Mouse (Mus musculus): ENCODE data around the gene Gtf3c2. TPM values are rescaled to one million over a fixed set of nuclear protein-coding genes. Genes with fewer than 3 reads are reported as not detected.
"Not testable (repeated sequence)": the region's sequence is repeated elsewhere in the genome, so short reads cannot be mapped to it uniquely, and the experiment has no call there.

Gtf3c2 gene
- 10 to 100 TPM; 58.5 to 66.8 TPM for total RNA-seq (2021)

DNA sequence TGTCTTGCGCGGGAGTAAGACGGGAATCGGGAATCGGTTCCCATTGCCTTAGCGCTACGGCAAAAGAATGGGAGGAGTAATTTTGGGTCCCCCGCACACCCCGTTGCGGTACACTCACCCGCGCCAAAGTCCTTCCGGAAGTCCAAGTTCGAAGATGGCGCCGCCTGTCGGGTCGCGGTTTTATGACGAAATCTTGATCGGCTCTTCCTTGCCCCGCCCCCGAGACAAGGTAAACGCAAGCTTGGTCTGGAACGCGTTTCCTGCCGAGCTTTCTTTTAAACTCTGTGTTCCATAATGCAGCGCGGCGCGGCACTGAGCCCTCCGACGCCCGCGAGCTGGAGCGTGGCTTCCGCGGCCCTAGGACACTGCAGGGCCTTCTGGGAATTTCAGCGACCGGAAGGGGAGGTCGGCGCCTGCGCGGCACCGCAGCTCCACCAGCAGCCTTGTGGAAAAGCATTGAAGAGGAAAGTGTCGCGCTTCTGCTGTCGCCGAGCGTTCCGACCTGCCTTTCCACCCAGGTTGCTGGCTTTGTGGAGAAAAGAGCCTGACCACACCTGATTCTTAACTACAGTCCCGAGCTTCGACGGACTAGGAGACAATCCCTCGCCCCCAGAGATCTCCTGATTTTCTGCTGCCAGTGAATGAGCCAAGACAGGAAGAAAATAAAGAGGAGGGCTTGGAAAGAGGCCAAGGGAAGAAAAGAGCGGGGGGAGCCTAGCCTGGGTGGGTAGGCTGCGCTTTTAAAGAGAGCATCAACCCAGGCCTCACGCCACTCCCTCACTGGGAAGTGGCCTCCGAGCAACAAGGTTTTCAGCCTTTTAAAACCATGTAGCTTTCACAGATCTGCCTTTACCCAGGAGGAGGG is at the start of gene Gtf3c2, which contains the start of gene Gm29609:
Gtf3c2 (minus strand) TSS at position 379 of the 865 bp plus-strand sequence.
Gm29609 (minus strand) TSS at position 146 of the 865 bp plus-strand sequence.
- DNase-seq, result peak; percentile 96

DNA sequence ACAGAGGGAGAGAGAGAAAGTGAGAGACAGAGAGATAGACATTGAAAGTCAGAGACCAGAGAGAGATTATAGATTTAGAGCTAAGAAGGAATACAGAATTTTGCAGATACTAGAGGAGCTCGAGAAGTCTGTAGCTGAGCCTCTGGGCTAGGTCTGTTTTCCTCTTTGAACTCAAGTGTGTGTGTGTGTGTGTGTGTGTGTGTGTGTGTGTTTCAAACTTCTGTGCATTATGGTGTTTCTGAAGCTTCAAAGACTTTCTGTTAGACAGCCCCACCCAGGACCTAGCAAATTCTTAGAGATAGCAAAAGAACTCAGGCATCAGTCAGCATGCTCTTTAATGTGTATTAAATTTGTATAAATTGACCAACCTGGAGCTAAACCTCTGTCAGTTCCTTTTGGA is 46.7 kb upstream of the Gtf3c2 start:
- DNase-seq, result no peak

DNA sequence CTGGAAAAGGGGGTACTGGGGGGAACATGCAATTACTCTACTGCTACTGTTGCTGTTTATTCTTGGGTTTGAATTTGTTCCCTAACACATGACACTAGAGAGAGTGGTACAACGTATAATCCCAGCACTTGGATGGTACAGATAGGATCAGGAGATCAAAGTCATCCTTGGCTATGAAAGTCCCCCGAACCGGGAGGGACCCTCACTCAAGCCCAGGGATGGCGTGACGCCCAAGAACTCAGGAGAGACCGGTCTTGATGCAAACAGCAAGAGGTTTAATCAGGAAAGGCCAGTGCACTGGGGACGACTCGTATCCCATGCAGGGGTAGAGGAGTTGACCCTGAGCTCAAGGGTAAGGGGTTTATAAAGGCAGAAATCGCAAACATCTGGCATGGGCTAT is 42.8 kb upstream of the Gtf3c2 start:
- DNase-seq, result no peak

DNA sequence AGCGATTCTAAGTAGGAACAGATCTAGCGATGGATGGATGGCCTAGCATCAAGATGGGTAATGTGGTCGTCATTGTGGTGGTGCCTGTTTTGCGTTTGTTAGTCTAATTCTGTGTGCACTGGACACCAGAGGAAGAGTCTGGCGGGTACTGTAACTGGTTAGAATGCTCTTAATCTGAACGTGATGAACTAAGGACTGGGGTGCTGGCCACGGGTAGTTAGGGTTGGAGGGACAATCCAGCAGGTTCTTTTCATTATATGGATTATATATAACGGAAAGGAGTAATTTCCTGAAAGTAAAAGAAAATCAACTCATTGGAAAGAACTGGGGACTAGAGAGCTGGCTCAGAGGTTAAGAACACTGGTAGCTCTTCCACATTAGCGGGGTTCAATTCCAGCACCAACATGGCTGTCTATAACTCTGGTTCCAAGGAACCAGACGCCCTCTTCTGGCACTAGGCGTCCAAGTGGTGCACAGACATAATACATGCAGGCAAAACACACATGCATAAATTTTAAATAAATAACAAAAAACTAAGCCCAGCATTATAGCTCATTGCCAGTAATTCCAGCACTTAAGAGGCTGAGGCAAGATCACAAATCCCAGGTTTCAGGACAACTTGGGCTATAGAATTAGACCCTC is 41.5 kb upstream of the Gtf3c2 start:
- DNase-seq, result no peak

DNA sequence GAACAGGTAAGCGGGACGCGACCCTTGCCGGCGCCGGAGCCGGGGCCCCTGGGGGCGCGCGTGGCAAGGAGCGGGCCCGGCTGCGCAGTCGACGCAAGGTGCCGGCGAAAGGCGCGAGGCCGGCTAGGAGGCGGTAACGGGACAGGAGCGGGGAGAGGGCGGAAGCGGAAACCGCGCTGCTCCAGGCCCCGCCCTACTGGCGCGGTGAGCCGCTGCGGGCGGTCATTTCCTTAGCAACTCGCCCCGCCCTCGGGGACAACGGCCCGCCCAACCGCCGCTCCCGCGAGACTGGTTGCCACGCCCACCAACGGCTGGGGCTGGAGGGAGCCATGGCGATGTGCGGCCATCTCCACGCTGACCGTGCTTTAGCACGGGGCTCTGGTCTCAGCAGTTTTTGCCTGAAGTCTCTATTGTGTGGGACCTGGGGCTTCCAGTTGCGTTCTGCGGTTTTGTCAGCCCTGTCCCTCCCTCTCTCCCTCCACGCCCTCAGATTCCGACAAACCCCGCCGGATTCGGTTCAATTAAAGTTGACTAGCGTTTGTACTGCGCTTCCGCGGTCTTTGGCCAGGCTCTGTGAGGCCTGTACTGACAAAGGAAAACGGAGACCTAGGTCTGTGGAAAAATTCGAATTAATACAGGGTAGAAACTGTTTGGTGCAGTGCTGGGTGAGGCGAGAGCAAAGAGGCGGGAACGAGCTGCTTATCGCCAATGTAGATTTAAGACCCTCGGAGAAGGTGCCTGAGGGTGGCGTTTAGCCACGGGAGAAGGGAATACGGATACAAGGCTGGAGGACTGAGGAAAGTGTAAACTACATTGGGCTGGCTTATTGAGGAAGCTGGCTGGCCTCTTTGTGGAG is 40.7 kb upstream of the Gtf3c2 start, which contains the start of gene Ppm1g:
Ppm1g (minus strand) TSS at position 240 of the 856 bp plus-strand sequence.
- DNase-seq, result peak; percentile 95 to 97

DNA sequence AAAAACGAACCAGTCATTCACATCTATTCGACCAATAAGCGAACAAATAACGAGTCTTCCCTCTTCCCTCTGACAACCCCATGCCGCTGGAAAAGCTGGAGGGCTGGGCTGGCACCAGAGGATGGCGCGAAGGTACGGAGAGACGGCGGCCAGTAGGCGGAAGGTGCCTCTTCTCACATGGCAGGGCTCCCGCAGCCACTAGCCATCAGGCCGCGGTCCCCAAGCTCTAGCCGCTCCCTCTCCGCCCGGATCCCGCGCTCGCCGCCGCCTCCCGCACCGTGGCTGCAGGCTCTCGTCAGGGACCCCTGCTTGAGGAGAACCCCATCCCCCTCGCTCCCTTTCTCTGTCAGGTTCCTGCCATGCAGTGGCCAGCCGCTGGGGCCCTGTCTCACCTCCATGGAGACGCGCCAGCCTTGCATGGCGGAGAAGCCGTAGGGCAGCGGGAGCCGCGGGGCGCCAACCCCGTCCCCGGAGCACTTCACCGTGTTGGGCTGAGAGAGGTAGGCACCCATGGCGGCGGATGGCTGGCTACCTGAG is 40.0 kb upstream of the Gtf3c2 start:
- DNase-seq, result peak in 1 of 2 experiments; percentile 55

DNA sequence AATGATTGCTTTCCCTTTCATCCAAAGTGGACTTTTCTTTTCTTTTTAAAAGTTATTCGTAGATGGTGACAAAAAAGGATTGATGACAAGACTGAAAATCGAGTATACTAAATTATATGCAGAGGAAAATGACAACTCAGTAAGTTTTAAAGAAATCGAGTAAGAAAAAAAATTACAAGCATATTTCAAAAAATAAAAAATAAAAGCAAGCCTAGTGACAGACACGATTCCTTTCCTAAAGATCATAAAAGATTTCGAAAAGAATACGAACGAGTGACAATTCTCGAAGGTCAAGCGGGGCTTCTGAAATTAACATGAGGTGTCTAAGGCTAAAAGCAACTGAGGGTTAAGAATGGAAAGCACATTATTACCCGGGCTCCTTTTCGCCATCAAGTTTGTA is 39.5 kb upstream of the Gtf3c2 start:
- DNase-seq, result no peak

DNA sequence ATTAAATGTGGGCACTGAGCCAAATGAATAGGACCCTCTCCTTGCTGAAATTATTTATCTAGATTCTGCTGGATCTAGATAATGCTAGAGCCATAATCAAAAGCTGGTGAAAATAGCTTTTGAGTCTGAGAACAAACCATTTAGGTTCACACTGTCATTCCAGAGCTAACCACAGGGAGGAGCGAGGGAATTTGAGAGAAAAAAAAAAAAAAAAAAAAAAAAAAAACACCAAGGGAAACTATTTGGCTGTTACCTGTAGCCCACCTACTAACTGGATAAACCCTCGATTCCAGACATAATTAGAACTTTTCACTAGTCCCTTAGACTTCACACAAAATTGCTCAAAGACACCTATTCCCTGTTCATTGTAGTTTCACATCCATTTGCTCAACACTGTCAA is 39.1 kb upstream of the Gtf3c2 start:
- no peak for DNase-seq

DNA sequence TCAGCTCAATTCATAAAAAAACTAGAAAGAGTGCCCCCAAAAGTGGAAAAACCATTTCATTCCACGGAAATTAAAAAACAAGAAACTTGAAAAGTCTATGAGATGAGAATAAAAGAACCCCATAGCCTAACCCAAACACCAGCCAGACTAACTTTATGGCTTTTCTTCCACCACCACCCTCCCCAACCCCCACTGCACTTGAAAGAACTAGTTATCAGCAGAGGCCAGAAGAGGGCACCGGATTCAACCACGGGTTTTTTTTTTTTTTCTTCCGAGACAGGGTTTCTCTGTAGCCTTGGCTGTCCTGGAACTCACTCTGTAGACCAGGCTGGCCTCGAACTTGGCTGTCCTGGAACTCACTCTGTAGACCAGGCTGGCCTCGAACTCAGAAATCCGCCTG is 38.4 kb upstream of the Gtf3c2 start:
- DNase-seq, result no peak

DNA sequence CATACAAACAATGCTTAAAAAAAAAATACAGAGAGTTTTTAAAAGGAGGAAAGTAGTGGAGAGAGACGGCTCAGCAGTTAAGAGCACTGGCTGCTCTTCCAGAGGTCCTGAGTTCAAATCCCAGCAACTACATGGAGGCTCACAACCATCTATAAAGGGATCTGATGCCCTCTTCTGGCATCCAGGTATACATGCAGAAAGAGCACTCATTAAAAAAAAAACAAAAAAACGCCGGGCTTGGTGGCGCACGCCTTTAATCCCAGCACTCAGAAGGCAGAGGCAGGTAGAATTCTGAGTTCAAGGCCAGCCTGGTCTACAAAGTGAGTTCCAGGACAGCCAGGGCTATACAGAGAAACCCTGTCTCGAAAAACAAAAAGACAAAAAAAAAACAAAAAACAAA is 36.6 kb upstream of the Gtf3c2 start:
- not testable (repeated sequence) for DNase-seq

DNA sequence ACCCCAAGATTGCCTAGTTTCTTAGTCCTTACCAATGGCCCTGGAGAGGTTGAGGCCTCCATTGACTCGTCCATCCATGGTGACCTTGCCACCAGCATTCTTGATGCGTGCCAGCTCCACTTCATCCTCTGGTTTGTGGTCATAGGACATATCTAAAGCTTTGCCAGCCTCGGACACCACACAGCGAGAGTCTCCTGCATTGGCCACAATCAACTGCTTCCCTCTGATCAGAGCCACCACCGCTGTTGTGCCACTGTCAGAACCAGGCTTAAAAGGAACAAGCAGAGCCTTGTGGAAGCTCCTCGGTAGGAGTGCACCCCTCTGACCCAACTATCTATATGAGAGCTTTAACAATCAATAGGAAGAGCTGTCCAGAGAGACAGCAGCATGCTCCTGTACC is 24.5 kb upstream of the Gtf3c2 start:
- DNase-seq, result no peak

DNA sequence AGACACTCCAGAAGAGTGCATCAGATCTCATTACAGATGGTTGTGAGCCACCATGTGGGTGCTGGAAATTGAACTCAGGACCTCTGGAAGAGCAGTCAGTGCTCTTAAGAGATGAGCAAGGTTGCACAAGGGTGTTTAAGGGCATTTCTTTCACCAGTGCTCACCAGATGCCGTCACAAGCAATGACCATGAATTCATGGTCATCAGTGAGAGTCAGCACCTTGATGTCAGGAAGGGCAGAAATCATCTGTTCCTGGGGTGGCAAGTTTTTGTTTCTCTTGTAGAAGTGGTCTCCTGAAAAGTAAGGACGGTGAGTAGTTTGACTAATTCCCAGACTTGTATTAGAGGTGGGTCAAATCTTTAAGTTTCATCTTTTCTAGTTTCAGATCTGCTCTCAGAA is 23.9 kb upstream of the Gtf3c2 start:
- no peak for DNase-seq

DNA sequence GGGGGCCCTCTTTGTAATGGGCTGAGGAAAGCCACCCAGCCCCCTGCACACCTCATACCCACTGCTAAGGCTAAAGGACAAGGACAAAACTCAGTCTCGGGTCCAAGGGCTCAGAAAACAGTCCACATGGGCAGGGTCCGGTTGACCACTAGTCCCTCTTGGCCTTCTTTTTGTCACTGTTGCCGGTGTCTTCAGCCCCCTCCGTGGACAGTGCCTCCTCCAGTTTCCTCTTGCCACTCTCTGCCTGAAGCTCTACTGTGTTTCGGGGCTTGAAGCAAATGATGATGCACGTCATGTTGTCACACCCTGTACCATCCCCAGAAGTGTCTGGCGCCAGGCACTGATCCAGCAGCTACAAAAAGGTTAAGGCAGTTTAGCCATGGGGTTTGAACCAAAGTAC is 23.0 kb upstream of the Gtf3c2 start:
- no peak for DNase-seq

DNA sequence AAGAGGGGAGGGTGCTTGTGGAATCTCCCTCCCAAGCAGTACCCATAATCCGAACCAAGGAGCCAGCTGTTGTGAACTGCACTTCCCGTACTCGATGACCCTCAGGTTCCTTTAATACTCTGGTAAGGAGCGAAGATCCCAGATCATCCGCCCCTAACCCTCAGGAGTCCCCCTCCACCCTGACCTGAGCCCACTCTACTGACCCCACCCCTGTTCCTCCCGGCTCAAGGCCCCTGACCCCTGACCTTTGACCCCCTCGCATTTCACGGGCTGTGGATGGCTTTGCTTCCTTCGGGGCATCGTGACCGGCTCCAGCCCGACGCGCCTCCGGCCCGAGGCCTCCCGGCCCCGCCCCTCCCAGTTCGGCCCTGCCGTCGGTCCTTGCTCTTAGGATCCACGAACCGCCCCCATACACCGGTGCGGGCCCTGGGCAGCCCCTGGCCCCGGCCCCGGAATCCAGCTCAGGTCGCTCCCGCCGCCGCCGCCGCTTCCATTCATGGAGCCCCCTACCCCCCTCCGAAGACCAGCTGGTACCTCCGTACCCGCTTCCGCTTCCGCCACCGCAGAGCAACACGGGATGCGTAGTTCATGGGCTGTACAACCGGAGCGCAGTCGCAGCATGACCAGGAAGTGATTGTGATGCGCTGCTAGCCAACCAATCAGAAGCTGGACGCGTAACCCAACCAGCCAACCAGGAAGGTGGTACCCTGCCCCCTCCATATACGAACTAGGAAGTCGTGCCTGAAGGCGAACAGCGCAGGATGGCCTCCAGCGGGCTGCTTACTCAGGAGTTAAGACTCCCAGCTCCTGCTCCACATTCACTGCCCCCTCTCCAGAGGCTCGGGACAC is 22.0 kb upstream of the Gtf3c2 start, which contains the start of gene Zfp513:
Zfp513 (minus strand) TSS at position 562 of the 849 bp plus-strand sequence.
- peak; percentile 95 to 98 for DNase-seq

DNA sequence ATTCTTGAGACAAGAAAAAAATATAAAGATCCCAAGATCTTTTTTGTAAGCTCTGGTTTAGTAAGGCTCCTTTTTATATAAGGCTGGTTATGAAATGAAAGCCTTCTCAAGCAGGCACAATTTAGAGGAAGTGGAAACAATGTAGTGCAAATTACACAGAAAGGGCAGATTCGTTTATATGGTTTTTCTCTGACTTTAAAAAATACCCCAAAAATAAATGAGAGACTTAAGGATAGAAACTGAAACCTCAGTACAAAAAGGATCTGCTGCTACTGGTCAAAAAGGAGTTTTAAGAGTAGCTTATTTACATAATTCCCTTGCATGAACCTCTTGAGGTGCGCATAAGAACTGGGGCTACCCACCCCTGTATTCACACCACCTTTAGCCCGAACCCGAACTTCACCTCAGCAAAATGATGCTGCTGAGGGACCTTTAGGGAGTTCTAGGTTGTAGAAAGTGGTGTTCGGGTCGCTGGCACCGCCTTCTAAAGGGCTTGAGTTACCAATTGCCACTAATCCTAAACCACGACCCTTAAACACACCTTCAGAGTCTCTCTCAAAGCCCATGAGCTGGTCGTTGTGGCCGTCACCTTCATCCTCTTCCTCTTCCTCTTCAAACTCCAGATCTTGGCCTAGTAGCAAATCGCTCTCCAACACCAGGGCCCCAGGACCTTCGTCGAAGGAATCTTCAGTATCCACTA is 21.2 kb upstream of the Gtf3c2 start:
- DNase-seq, result no peak

DNA sequence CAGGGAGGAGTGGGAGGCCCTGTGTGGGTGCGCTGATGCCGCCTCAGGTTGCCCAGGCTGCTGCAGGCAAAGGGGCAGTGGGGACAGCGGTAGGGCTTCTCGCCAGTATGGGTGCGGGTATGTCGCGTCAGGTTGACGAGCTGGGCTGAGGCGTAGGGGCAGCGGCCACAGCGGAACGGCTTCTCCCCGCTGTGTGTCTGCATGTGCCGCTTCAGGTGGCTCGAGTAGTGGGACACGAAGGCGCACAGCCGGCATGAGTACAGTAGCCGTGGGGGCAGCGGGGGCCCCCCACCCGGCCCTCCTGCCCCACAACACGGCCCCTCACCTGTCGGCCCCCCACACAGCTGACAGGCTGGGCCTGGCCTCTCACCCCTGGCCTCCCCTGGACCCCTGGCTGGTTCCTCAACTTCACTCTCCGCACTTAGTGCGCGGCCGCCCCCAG is 20.4 kb upstream of the Gtf3c2 start:
- DNase-seq, result no peak

DNA sequence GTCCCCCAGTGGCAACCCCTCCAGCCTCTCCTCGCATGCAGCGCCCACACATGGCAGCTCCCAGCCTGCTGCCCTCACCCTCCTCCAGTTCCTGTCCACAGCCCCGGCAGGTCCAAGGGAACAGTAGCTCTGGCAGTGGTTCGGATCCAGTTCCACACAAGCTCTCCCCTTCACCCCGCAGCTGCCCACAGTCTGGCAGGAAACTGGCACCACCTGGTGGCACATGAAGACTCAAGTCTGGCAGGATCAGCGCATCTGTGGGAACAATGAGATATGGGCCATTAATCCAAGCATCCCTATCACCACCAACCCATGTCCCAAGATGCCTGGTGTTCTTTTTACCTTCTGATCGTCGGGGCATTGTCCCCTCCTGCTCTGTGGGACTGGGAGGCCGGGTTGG is 19.9 kb upstream of the Gtf3c2 start:
- DNase-seq, result no peak

DNA sequence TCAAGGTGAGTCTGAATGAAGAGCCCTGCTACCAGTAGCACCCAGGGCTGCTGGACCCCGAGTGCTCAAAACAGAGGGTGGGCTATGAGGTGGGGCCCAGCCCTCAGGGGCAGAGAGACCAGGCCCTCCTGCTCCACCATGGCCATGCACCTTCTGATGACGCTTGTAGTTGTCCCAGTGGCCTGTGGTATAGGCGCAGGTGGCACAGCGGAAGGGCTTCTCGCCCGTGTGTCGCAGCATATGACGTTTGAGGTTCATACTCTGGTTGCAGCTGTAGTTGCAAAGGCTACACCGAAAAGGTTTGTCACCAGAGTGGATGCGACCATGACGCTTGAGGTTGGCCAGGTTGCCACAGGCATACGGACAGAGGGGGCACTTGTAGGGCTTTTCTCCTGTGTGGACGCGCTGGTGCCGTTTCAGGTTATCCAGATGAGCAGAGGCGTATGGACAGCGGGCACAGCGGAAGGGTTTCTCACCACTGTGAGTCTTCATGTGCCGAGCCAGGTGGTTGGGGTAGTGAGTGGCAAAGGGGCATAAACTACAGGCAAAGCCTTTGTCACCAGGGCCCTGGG is 19.5 kb upstream of the Gtf3c2 start:
- no peak for DNase-seq

DNA sequence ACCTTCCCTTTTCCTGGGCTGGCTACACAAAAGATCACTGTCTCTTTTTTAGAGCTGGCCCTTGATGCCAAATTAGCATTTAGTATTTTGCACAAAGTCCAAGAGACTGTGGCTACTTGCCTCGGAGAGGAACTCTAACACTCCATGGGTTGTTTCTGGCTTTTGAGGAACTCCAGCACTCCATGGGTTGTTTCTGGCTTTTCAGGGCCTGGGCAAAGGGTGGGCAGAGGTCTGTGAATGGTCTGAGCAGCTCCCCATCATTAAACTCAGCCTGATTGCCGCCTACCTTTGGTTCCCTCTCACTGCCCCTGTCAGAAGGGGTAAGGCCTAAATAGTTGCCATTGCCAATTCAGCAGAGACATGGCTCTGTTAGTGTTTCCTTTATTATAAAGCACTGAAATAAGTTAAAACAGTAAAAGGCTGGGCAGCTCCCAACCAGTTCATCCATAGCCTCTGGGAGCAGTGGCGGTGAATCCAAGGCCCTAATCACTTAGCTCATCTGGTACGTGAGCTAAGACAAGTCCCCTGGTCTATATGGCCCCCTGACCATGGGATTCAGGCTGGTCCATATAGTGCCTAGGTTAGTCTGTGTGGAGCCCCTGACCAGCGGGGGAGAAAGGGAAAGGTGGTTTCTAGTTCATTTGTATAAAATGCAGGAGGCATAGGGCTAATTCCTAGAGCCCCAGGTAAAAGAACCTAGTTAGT is 18.8 kb upstream of the Gtf3c2 start:
- no peak for DNase-seq

DNA sequence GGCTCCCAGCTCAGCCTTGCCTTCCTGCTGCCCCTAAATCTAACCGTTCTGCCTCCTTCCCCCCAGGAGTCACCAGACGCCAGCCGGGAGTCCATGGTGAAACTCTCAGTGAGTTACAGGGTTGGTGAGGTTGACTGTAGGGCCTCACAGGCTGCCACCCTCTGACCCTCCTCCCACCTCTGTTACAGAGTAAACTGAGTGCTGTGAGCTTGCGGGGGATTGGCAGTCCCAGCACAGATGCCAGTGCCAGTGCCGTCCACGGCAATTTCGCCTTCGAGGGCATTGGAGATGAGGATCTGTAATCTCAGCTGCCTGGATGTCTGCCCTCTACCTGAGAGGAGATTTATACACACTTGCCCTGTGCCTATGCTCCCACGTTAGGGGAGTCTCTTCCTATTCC is 18.2 kb upstream of the Gtf3c2 start:
- no peak for DNase-seq

Measured in layer of hippocampus, postnatal 36 days (tissue).